Mouse (Mus musculus): ENCODE data around the gene Nbea.

DNA sequence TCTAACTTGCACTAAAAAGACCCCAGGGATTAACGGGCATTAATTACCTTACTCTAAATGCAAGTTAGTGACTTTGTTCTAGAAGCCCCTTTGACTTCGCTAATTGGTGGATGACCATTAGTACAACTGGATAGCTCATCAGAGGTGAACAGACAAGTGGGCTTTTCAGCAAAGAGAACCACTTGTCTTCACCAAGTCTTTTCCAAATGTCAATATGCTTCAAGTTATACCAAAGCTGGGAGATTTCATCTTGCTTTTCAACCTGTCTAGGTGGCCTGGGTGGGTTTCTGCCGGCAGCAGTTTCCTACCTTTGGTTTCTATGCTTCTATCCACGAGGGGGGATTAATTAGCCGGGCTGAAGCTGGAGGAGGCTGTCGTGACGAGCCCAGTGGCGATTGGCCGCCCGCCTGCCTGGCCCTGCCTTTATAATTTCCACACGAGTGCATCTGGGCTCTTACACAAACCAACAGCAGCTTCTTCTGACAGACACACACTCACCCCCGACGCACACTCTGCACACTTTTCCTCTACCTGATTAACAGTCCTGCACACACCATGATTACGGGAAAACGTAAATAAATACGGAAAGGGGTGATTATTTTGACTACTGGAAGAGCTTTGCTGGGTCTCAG is 401.3 kb downstream of the Nbea start, which contains the start of gene Mab21l1:
- TF ChIP-seq MAX (IDR thresholded peaks at IDR 0.05) (no peak), CEBPB (IDR thresholded peaks at IDR 0.05; ENCODE audit: low read depth) (no peak), CTCF (IDR thresholded peaks at IDR 0.05; ENCODE audit: control insufficient read depth, insufficient read depth, insufficient read length) (no peak), USF1 (IDR thresholded peaks at IDR 0.05; ENCODE audit: low read depth) (no peak), MYOD1 (IDR thresholded peaks at IDR 0.05; ENCODE audit: control insufficient read depth, insufficient read length, low read depth) (no peak)
